Mouse (Mus musculus): ENCODE results near the gene Sema3g.
A peak's percentile ranks its signal among the peaks of the same experiment; 100 is the strongest.

GRCm38 (mm10) chr14:31251084-31251604 is 33.5 kb downstream of the Sema3g start, which contains the start of the genes Phf7 and Bap1:
- TF ChIP-seq ZC3H11A (IDR thresholded peaks at IDR 0.05; ENCODE audit: borderline replicate concordance, low read depth, low read length) (no peak), HCFC1 (IDR thresholded peaks at IDR 0.05; ENCODE audit: borderline replicate concordance, insufficient read depth, low read length) (peak; percentile 80)

Measured in ES-E14 (cell line).